Mouse (Mus musculus) midbrain, embryonic 16.5 days (tissue): ENCODE results near the gene Rps6ka1. TPM values are rescaled to one million over a fixed set of nuclear protein-coding genes. Genes with fewer than 3 reads are reported as not detected.

Experiments
- ATAC-seq: fragments of 200-750 bp; cut with Nextera tagmentation; 2 replicates; pipeline ENCODE4 v1.8.0; 2017; ENCODE audit warnings: moderate TSS enrichment
- H3K27ac ChIP-seq: fragments of 300-500 bp; sonication (generic); 2 replicates; pipeline ENCODE4 v1.5.1; 2014; ENCODE audit warnings: mild to moderate bottlenecking, low read length, mixed read lengths
- H3K27me3 ChIP-seq: fragments of 300-500 bp; sonication (generic); 2 replicates; pipeline ENCODE4 v1.6.1; 2014; ENCODE audit warnings: low read depth, low read length, mixed read lengths; ENCODE audit not compliant: control insufficient read depth, insufficient read depth
- H3K36me3 ChIP-seq: fragments of 300-500 bp; sonication (generic); 2 replicates; pipeline ENCODE4 v1.6.1; 2014; ENCODE audit warnings: mild to moderate bottlenecking, low read length, moderate library complexity, mixed read lengths; ENCODE audit not compliant: control insufficient read depth, insufficient read depth
- H3K4me1 ChIP-seq: fragments of 300-500 bp; sonication (generic); 2 replicates; pipeline ENCODE4 v1.6.1; 2014; ENCODE audit warnings: mild to moderate bottlenecking, low read length, mixed read lengths; ENCODE audit not compliant: control insufficient read depth, insufficient read depth
- H3K4me2 ChIP-seq: fragments of 300-500 bp; sonication (generic); 2 replicates; pipeline ENCODE4 v1.6.1; 2014; ENCODE audit warnings: mild to moderate bottlenecking, low read length, mixed read lengths
- H3K4me3 ChIP-seq: fragments of 300-500 bp; sonication (generic); 2 replicates; pipeline ENCODE4 v1.5.1; 2014; ENCODE audit warnings: low read depth, mild to moderate bottlenecking, low read length, moderate library complexity, mixed read lengths
- H3K9ac ChIP-seq: fragments of 300-500 bp; sonication (generic); 2 replicates; pipeline ENCODE4 v1.6.1; 2014; ENCODE audit warnings: low read depth, low read length, mixed read lengths
- H3K9me3 ChIP-seq: fragments of 300-500 bp; sonication (generic); replicated peaks from 2 replicates; pipeline ENCODE4 v1.6.1; 2014; ENCODE audit warnings: mild to moderate bottlenecking, low read length, mixed read lengths; ENCODE audit not compliant: control insufficient read depth, poor library complexity, severe bottlenecking
- WGBS: fragments of 180-500 bp; shearing (Covaris S2); extraction: QIAGEN DNeasy Blood & Tissue Kit; methylation state at CpG from one replicate; pipeline ENCODE4 v1.1.7; 2014; 5-methylcytosine and 5-hydroxymethylcytosine counted together
- polyA plus RNA-seq: library from polyadenylated mRNA; unstranded; fragments of >200 nt; fragmentation: Nextera tagmentation; extraction: Ambion mirVana; gene quantifications from 2 replicates; pipeline ENCODE4 v1.2.1, GENCODE M21; 2015

Gene Rps6ka1
- polyA plus RNA-seq, 1 experiment from 2014 or later = 21.9 TPM

- H3K36me3 ChIP-seq = no peaks in the 10 kb centered on the region; the same call in 1 of the 2 replicates
- ATAC-seq = no peak
- no peak overlapping the region for H3K4me2 ChIP-seq
- no peaks in the 10 kb centered on the region for H3K27me3 ChIP-seq
- WGBS = 87% methylated on average over 17 of the region's 17 CpGs
- no peak overlapping the region for H3K9ac ChIP-seq
- H3K4me1 ChIP-seq = no peaks in the 10 kb centered on the region
- H3K4me3 ChIP-seq = no peak overlapping the region
- no peak overlapping the region for H3K27ac ChIP-seq
- no peaks in the 10 kb centered on the region for H3K9me3 ChIP-seq
Measured at GRCm38 (mm10) chr4:133873926-133874864, 13.4 kb downstream of the Rps6ka1 start.

GRCm38 (mm10) chr4:133873431-133873851 lies 14.2 kb downstream of the Rps6ka1 start:
- Histone ChIP-seq H3K27me3 (no peaks in the 10 kb centered on the region), H3K4me3 (no peak overlapping the region), H3K4me1 (no peaks in the 10 kb centered on the region), H3K27ac (no peak overlapping the region), H3K4me2 (no peak overlapping the region), H3K9me3 (no peaks in the 10 kb centered on the region), H3K36me3 (peaks cover 2% of the 10 kb centered on the region; the same call in 1 of the 2 replicates), H3K9ac (no peak overlapping the region)
- WGBS = 94% methylated on average over 4 of the region's 4 CpGs
- no peak for ATAC-seq

- 78% methylated on average over 15 of the region's 15 CpGs for WGBS
- ATAC-seq = no peak
- no peaks in the 10 kb centered on the region for H3K4me1 ChIP-seq
Measured at GRCm38 (mm10) chr4:133872812-133873300, 14.7 kb downstream of the Rps6ka1 start.

GRCm38 (mm10) chr4:133872222-133872811 lies 15.3 kb downstream of the Rps6ka1 start:
- WGBS = 92% methylated on average over 6 of the region's 7 CpGs
- no peak overlapping the region for H3K4me3 ChIP-seq
- no peak for ATAC-seq

More at GRCm38 (mm10) chr4:133872812-133873300, 14.7 kb downstream of the Rps6ka1 start:
- Histone ChIP-seq H3K4me2 (no peak overlapping the region), H3K9me3 (no peaks in the 10 kb centered on the region), H3K36me3 (peaks cover 2% of the 10 kb centered on the region; the same call in 1 of the 2 replicates), H3K9ac (no peak overlapping the region), H3K27ac (no peak overlapping the region), H3K4me3 (no peak overlapping the region), H3K27me3 (no peaks in the 10 kb centered on the region)

GRCm38 (mm10) chr4:133865231-133865630 lies 22.4 kb downstream of the Rps6ka1 start:
- peak overlapping the region; percentile 50; the same call in 1 of the 2 replicates for H3K9ac ChIP-seq
- H3K4me3 ChIP-seq = no peak overlapping the region
- no peaks in the 10 kb centered on the region for H3K27me3 ChIP-seq
- H3K27ac ChIP-seq = no peak overlapping the region
- WGBS = 67% methylated on average over 5 of the region's 5 CpGs
- H3K9me3 ChIP-seq = no peaks in the 10 kb centered on the region
- no peak for ATAC-seq
- 0 out of 2 replicates have a peak, but pooled peaks cover 9% of the 10 kb centered on the region for H3K36me3 ChIP-seq
- peaks cover 8% of the 10 kb centered on the region for H3K4me1 ChIP-seq
- H3K4me2 ChIP-seq = no peak overlapping the region

More at GRCm38 (mm10) chr4:133872222-133872811, 15.3 kb downstream of the Rps6ka1 start:
- Histone ChIP-seq H3K9me3 (no peaks in the 10 kb centered on the region), H3K27me3 (no peaks in the 10 kb centered on the region), H3K9ac (no peak overlapping the region), H3K36me3 (peaks cover 2% of the 10 kb centered on the region; the same call in 1 of the 2 replicates), H3K27ac (no peak overlapping the region), H3K4me2 (no peak overlapping the region), H3K4me1 (no peaks in the 10 kb centered on the region)

GRCm38 (mm10) chr4:133864380-133864981 lies 23.1 kb downstream of the Rps6ka1 start:
- H3K4me2 ChIP-seq = no peak overlapping the region

GRCm38 (mm10) chr4:133863795-133864379 lies 23.7 kb downstream of the Rps6ka1 start:
- no peak for ATAC-seq
- Histone ChIP-seq H3K27ac (no peak overlapping the region), H3K27me3 (no peaks in the 10 kb centered on the region), H3K4me1 (peaks cover 8% of the 10 kb centered on the region), H3K4me2 (no peak overlapping the region), H3K4me3 (no peak overlapping the region), H3K9me3 (no peaks in the 10 kb centered on the region), H3K9ac (peak overlapping the region; percentile 50; the same call in 1 of the 2 replicates), H3K36me3 (0 out of 2 replicates have a peak, but pooled peaks cover 7% of the 10 kb centered on the region)
- 32% methylated on average over 12 of the region's 12 CpGs for WGBS

More at GRCm38 (mm10) chr4:133864380-133864981, 23.1 kb downstream of the Rps6ka1 start:
- H3K9ac ChIP-seq = peak overlapping the region; percentile 50; the same call in 1 of the 2 replicates
- peak overlapping the region; percentile 43 for H3K27ac ChIP-seq
- H3K4me1 ChIP-seq = peaks cover 8% of the 10 kb centered on the region
- H3K27me3 ChIP-seq = no peaks in the 10 kb centered on the region
- ATAC-seq = no peak
- H3K4me3 ChIP-seq = no peak overlapping the region
- 0 out of 2 replicates have a peak, but pooled peaks cover 9% of the 10 kb centered on the region for H3K36me3 ChIP-seq
- 30% methylated on average over 13 of the region's 13 CpGs for WGBS
- no peaks in the 10 kb centered on the region for H3K9me3 ChIP-seq

GRCm38 (mm10) chr4:133857527-133857926 lies 30.1 kb downstream of the Rps6ka1 start:
- Histone ChIP-seq H3K9me3 (no peaks in the 10 kb centered on the region), H3K4me1 (0 out of 2 replicates have a peak, but pooled peaks cover 2% of the 10 kb centered on the region), H3K27ac (no peak overlapping the region), H3K9ac (no peak overlapping the region), H3K36me3 (0 out of 2 replicates have a peak, but pooled peaks cover 6% of the 10 kb centered on the region), H3K27me3 (no peaks in the 10 kb centered on the region), H3K4me2 (no peak overlapping the region), H3K4me3 (no peak overlapping the region)
- no peak for ATAC-seq
- WGBS = 68% methylated on average over 4 of the region's 4 CpGs
